Mouse (Mus musculus): ENCODE measurements around the gene Cby1. TPM values are rescaled to one million over a fixed set of nuclear protein-coding genes. Genes with fewer than 3 reads are reported as not detected.
"Not testable (repeated sequence)": the region's sequence is repeated elsewhere in the genome, so short reads cannot be mapped to it uniquely, and the experiment has no call there.

Cby1 gene
- polyA plus RNA-seq, 1 experiment = 122 TPM

DNA sequence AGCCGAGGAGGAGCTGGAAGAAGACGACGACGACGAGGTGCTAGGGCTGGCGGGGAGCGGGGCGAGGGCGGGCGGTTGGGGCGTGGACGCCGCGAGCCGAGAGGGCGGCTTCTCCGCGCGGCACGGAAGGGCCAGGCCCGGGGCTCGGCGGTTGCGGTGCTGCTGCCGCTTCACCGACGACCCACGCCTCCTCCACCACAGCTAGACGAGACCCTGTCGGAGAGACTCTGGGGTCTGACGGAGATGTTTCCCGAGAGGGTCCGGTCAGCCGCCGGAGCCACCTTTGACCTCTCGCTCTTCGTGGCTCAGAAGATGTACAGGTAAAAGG lies 11.9 kb downstream of the Cby1 start:
- Histone ChIP-seq H3K36me3 (replicated peaks; ENCODE audit: low read length) (peaks cover 61% of the 10 kb centered on the region), H3K4me3 (replicated peaks) (peak overlapping the region; percentile 94), H3K27me3 (replicated peaks) (no peaks in the 10 kb centered on the region), H3K4me1 (peaks cover 37% of the 10 kb centered on the region), H3K9me3 (no peaks in the 10 kb centered on the region)
- TF ChIP-seq GATA1 (IDR thresholded peaks at IDR 0.05; ENCODE audit: borderline replicate concordance, low read length) (no peak), FLI1 (IDR thresholded peaks at IDR 0.05; ENCODE audit: low read length) (no peak)

DNA sequence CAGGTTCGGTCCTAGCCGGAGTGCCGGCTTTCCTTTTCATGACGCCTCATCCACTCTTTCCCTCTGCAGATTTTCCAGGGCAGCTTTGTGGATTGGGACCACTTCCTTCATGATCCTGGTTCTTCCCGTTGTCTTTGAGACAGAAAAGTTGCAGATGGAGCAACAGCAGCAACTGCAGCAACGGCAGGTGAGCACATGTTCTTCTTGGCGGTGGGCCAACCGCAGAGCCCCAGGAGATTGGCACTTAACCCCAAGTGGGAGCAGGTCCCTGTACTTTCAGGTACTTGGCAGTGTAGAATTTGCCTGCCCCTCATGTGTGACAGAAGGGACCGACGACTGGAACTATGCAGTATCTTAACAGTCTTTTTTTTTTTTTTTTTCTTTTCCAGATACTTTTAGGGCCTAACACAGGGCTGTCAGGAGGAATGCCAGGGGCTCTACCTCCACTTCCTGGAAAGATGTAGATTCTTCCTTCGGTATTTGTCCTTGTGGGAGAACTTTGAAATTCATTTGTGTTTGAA lies 12.9 kb downstream of the Cby1 start:
- Histone ChIP-seq H3K4me3 (replicated peaks) (peak overlapping the region; percentile 93), H3K36me3 (replicated peaks; ENCODE audit: low read length) (peaks cover 61% of the 10 kb centered on the region), H3K4me1 (peaks cover 27% of the 10 kb centered on the region)
- not testable (repeated sequence) for H3K27me3 ChIP-seq (replicated peaks); H3K9me3 ChIP-seq

DNA sequence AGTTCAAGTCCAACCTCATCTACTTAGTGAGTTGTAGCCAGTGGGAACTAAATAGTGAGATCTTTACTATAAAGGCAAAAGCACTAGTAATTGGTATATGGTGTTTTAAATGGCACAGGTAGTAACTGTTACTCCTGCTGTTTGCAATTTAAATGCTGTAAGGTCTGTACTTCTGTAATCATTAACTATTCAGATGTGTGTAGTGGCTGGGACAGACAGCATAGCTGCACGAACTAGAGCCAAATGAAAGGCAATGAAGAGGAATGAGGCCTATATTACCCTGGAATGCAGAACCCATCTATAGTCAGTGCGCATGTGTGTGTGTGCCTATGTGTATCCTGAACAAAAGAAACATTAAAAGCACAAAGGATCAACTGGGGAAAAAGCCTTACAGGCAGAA lies 18.9 kb downstream of the Cby1 start:
- Histone ChIP-seq H3K27me3 (replicated peaks) (no peaks in the 10 kb centered on the region), H3K9me3 (no peaks in the 10 kb centered on the region), H3K4me1 (peaks cover 30% of the 10 kb centered on the region), H3K36me3 (replicated peaks; ENCODE audit: low read length) (peaks cover 72% of the 10 kb centered on the region), H3K4me3 (replicated peaks) (no peak overlapping the region)
- no peak for TF ChIP-seq FLI1 (IDR thresholded peaks at IDR 0.05; ENCODE audit: low read length)
- TF ChIP-seq GATA1 (IDR thresholded peaks at IDR 0.05; ENCODE audit: borderline replicate concordance, low read length) = no peak

DNA sequence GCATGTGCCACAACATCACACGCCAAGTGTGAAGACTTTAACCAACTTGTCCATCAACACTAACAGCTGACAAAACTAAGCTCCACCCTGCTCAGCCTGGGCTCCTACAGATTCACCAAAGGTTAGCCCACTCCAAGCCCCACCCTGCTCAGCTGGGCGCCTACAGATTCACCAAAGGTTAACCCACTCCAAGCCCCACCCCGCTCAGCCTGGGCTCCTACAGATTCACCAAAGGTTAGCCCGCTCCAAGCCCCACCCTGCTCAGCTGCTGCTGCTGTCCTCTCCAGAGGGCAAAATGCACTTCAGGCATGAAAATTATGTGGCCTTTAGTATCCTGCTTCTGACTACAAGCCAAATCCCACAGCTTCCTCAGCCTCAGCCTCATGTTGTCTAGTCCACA lies 23.0 kb downstream of the Cby1 start:
- H3K36me3 ChIP-seq (replicated peaks; ENCODE audit: low read length) = peaks cover 38% of the 10 kb centered on the region
- peaks cover 68% of the 10 kb centered on the region for H3K4me1 ChIP-seq
- no peaks in the 10 kb centered on the region for H3K27me3 ChIP-seq (replicated peaks)
- TF ChIP-seq GATA1 (IDR thresholded peaks at IDR 0.05; ENCODE audit: borderline replicate concordance, low read length) (no peak), FLI1 (IDR thresholded peaks at IDR 0.05; ENCODE audit: low read length) (no peak)
- no peaks in the 10 kb centered on the region for H3K9me3 ChIP-seq
- no peak overlapping the region for H3K4me3 ChIP-seq (replicated peaks)

DNA sequence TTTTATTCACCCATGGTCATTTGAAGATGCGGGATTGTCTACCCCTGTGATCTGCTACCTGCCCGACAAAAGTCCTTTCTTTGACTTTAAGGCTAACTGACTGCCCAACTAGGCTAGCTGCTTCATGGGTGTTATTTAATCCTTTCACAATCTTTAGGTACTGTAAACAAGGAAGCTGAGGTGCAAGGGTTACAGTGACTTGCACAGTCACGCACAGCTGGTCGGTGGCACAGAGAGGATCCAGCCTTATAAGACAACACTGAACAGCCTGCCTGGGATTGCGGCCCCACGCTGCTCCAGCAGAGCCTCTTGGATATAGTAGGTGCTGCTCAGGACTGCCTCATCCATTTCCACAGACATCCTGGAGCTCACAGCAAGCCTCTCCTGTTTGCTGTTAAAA lies 24.1 kb downstream of the Cby1 start:
- TF ChIP-seq GATA1 (IDR thresholded peaks at IDR 0.05; ENCODE audit: borderline replicate concordance, low read length) = no peak
- TF ChIP-seq FLI1 (IDR thresholded peaks at IDR 0.05; ENCODE audit: low read length) = no peak
- H3K9me3 ChIP-seq = no peaks in the 10 kb centered on the region
- peaks cover 68% of the 10 kb centered on the region for H3K4me1 ChIP-seq
- peaks cover 26% of the 10 kb centered on the region for H3K36me3 ChIP-seq (replicated peaks; ENCODE audit: low read length)
- peak overlapping the region; percentile 80 for H3K4me3 ChIP-seq (replicated peaks)
- no peaks in the 10 kb centered on the region for H3K27me3 ChIP-seq (replicated peaks)

DNA sequence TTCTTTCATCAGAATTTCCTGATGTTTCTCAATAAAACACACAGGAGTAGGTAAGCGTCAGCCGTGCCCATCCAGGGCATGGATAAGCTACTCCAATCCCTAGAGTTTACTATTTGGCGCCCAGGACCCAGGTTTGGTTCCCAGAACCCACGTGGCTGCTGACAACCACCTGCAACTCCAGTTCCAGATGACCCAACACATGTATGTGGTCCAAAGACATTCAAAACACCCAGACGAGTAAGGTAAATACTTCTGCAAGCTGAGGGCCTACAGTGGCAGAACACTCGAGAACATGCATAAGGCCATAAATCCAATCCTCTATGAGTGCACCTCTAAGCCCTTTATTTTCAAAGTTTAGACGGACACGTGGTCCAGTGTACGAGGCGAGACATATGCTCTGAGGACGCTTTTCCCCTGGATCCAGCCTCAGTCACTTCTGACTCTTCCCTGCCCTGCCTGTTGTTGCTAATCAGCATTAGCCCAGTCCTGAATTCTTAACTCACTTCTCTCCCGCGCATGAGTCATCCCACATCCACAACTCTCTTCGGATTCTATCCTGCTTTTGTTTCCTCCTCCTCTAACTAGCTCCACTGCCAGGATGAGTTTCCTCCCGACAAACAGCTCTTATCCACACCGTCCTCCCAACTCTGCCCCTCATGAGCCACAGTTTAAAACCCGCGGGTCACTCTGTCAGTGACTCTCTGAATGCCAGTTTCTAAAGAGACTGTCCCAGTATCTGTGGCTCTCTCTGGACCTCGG lies 24.9 kb downstream of the Cby1 start:
- no peak for TF ChIP-seq FLI1 (IDR thresholded peaks at IDR 0.05; ENCODE audit: low read length)
- TF ChIP-seq GATA1 (IDR thresholded peaks at IDR 0.05; ENCODE audit: borderline replicate concordance, low read length) = no peak
- Histone ChIP-seq H3K4me1 (peaks cover 74% of the 10 kb centered on the region), H3K9me3 (no peaks in the 10 kb centered on the region), H3K36me3 (replicated peaks; ENCODE audit: low read length) (peaks cover 21% of the 10 kb centered on the region), H3K4me3 (replicated peaks) (peak overlapping the region; percentile 84), H3K27me3 (replicated peaks) (no peaks in the 10 kb centered on the region)

DNA sequence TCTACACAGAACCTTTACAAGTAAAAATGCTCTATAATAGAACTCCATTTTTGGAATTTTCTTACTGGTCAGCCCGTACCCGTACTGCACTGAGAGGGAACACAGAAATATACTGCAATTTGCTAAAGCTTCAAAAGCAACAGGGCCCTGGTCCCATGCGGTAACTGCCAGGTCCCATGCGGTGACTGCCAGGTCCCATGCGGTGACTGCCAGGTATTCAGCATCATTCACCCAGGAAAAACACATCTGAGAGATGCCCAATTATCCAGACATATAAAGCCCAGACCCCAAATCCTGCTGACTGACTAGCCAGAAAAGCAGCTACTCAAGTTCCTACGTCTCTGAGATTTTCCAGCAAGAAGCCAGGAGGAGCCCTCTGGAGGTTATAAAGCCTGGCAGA lies 25.6 kb downstream of the Cby1 start:
- no peaks in the 10 kb centered on the region for H3K27me3 ChIP-seq (replicated peaks)
- H3K9me3 ChIP-seq = no peaks in the 10 kb centered on the region
- peaks cover 17% of the 10 kb centered on the region for H3K36me3 ChIP-seq (replicated peaks; ENCODE audit: low read length)
- TF ChIP-seq FLI1 (IDR thresholded peaks at IDR 0.05; ENCODE audit: low read length) (no peak), GATA1 (IDR thresholded peaks at IDR 0.05; ENCODE audit: borderline replicate concordance, low read length) (no peak)
- H3K4me1 ChIP-seq = peaks cover 78% of the 10 kb centered on the region
- H3K4me3 ChIP-seq (replicated peaks) = peak overlapping the region; percentile 78

DNA sequence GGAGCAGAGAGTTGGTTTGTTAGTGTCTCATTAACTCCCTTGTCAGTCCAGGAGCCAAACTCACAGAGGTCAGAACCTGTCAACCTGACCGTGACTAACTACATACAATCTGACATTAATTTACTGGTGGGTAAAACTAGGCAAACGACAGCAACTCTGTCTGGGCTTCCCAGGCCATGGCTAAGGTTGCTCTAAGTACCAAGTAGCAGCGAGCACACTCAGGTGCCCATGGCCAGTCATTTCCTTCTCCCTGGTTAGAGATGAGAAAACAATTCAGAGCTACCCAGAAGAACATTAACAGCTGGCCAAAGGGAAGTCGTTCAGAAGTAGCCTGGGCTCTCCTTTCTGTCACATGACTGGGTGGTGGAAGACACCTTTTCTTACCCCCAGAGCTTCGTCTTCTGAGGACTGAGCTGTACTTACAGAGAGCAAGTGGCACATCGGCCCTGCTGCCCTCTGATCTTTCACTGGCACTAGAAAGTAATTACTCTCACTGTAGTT lies 26.2 kb downstream of the Cby1 start:
- TF ChIP-seq GATA1 (IDR thresholded peaks at IDR 0.05; ENCODE audit: borderline replicate concordance, low read length) (no peak), FLI1 (IDR thresholded peaks at IDR 0.05; ENCODE audit: low read length) (no peak)
- H3K9me3 ChIP-seq = no peaks in the 10 kb centered on the region
- H3K27me3 ChIP-seq (replicated peaks) = no peaks in the 10 kb centered on the region
- peaks cover 14% of the 10 kb centered on the region for H3K36me3 ChIP-seq (replicated peaks; ENCODE audit: low read length)
- H3K4me1 ChIP-seq = peaks cover 80% of the 10 kb centered on the region
- H3K4me3 ChIP-seq (replicated peaks) = peak overlapping the region; percentile 91

DNA sequence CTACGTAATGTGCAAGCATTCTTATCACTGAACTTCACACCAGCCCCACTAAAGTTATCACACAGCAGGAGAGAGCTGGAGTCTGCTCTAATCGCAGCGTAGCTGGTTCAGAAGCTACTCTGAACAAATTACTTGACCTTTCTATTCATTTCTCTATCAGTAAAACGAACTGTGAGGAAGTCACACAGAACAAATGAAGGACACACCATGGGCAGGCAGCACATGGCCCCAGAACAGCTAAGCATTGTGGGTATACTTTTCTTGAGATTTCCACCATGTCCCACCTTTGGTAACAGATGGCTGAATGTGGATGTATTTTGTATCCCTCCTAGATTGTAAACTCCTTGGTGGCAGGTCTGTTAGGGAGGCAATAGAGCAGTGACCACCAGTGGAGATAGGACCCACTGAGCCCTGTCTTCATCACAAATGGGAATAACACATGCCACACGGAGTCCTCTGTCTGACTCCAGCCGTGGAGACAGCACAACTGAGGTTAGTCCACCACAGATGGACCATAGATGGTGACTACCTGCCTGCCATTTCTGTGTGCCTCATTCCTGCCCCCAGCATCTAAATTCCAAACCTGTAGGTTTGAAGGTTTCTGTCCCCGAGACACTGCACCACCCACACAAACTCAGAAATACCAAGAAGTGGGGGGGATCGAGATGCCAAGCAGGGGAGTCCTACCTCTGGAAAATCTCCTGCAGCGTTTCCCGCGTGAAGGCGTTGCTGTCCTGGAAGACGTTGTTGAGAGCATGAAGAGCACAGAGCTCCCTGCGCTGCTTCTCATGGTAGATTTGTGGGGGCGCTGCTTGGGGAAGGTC lies 27.3 kb downstream of the Cby1 start:
- H3K4me1 ChIP-seq = peaks cover 73% of the 10 kb centered on the region
- TF ChIP-seq GATA1 (IDR thresholded peaks at IDR 0.05; ENCODE audit: borderline replicate concordance, low read length) = no peak
- no peak for TF ChIP-seq FLI1 (IDR thresholded peaks at IDR 0.05; ENCODE audit: low read length)

DNA sequence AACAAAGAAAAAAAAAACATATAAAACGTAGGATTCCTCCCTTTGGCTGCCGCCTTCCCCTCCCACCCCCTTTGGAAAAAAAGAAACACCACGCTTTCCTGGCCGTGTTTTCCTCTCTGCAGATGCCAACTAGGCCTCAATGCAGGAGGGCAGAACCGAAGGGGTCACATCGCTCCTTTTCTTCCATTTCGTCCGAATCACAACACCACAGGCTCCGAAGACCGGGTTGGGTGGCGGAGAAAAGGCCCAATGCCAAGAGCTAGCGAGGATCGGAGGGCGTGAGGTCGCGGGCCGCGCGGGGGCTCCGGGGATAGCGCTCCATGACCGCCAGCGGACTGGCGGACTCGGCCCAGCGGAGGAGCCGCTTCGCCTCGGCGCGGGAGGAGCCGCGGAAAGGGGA lies 28.2 kb downstream of the Cby1 start:
- no peak for TF ChIP-seq FLI1 (IDR thresholded peaks at IDR 0.05; ENCODE audit: low read length)
- TF ChIP-seq GATA1 (IDR thresholded peaks at IDR 0.05; ENCODE audit: borderline replicate concordance, low read length) = no peak
- peaks cover 74% of the 10 kb centered on the region for H3K4me1 ChIP-seq

More for the DNA sequence above, 27.3 kb downstream of the Cby1 start:
- H3K27me3 ChIP-seq (replicated peaks) = no peaks in the 10 kb centered on the region
- no peaks in the 10 kb centered on the region for H3K9me3 ChIP-seq
- peaks cover 8% of the 10 kb centered on the region for H3K36me3 ChIP-seq (replicated peaks; ENCODE audit: low read length)
- H3K4me3 ChIP-seq (replicated peaks) = peak overlapping the region; percentile 91

More for the DNA sequence above, 28.2 kb downstream of the Cby1 start:
- peak overlapping the region; percentile 97 for H3K4me3 ChIP-seq (replicated peaks)
- no peaks in the 10 kb centered on the region for H3K27me3 ChIP-seq (replicated peaks)
- H3K36me3 ChIP-seq (replicated peaks; ENCODE audit: low read length) = peaks cover 5% of the 10 kb centered on the region
- H3K9me3 ChIP-seq = no peaks in the 10 kb centered on the region
